ENCODE assay signal across 15 mouse cellular contexts in the genomic region with DNA sequence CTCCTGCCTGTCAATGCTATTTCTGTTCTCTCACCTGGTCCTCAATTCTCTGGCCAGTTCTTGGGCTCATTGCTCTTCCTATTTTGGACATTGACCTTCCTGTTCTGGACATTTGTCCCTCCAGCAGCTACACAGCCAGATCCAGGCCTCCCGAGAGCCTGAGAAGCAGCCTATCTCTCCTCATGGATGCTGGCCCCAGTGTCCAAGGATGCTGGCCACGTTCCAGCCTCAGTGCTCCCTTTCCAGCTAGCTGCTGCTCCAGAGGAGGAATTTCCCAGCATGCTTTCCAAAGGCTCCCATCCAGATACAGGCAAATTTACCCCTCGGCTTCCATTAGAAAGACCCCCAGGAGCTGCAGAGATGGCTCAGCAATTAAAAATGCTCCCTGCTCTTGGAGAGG. TPM values are rescaled to one million over a fixed set of nuclear protein-coding genes. Genes with fewer than 3 reads are reported as not detected.
A peak's percentile ranks its signal among the peaks of the same experiment; 100 is the strongest.
DNase-seq lines count a peak whose midpoint lies in the region; ATAC-seq and TF ChIP-seq lines count a peak whose summit lies in the region.
"Had no signal": no experiment of that assay in that cellular context is flagged by ENCODE, and none has a peak within 500 bp of the region (broad histone marks: within the 10 kb centered on the region; RNA-seq: fewer than 3 reads in every experiment).

No protein-coding gene starts in this region.

- no peak overlapping the region for H3K9ac ChIP-seq in heart, embryonic 11.5 days (ENCODE audit: low read depth, low read length)
- H3K9ac ChIP-seq: midbrain, embryonic 15.5 days had no signal

- no peaks in the 10 kb centered on the region for H3K27me3 ChIP-seq in cerebellum, adult 2 months (ENCODE audit: control insufficient read depth, insufficient read depth, low read length)
- 0 out of 2 replicates have a peak, but pooled peaks cover 2% of the 10 kb centered on the region for H3K27me3 ChIP-seq in heart, embryonic 11.5 days (ENCODE audit: control insufficient read depth, insufficient read depth, low read length)
- H3K27me3 ChIP-seq: midbrain, embryonic 15.5 days had no signal

- H3K36me3 ChIP-seq in heart, embryonic 11.5 days (ENCODE audit: control insufficient read depth, insufficient read depth, low read length), result no peaks in the 10 kb centered on the region
- H3K36me3 ChIP-seq: hindbrain, embryonic 10.5 days; midbrain, embryonic 15.5 days had no signal

- TF ChIP-seq CTCF in cerebellum, adult 2 months (IDR thresholded peaks at IDR 0.05; ENCODE audit: borderline replicate concordance, insufficient read depth, low read depth, low read length), result no peak
- TF ChIP-seq CTCF in lung, adult 2 months (IDR thresholded peaks at IDR 0.05; ENCODE audit: insufficient read depth, low read length), result no peak

- TF ChIP-seq POLR2A in cerebellum, adult 2 months (IDR thresholded peaks at IDR 0.05; ENCODE audit: borderline replicate concordance, insufficient read depth, low read length), result no peak
- no peak for TF ChIP-seq POLR2A in lung, adult 2 months (IDR thresholded peaks at IDR 0.05; ENCODE audit: borderline replicate concordance, extremely low read depth, low read depth, low read length)

- WGBS in cerebellum, adult 2 months, result 21% methylated on average over 3 of the region's 3 CpGs
- WGBS in heart, embryonic 11.5 days (ENCODE audit: insufficient replicate concordance), result 69% methylated on average over 3 of the region's 3 CpGs
- WGBS in lung, adult 2 months, result 75% methylated on average over 3 of the region's 3 CpGs

- H3K4me1 ChIP-seq in cerebellum, adult 2 months (ENCODE audit: control insufficient read depth, insufficient read depth, low read length), result peaks cover 3% of the 10 kb centered on the region
- 0 out of 2 replicates have a peak, but pooled peaks cover 2% of the 10 kb centered on the region for H3K4me1 ChIP-seq in heart, embryonic 11.5 days (ENCODE audit: control insufficient read depth, insufficient read depth, low read length)
- H3K4me1 ChIP-seq in lung, adult 2 months (ENCODE audit: control insufficient read depth, insufficient read depth, low read length), result no peaks in the 10 kb centered on the region
- H3K4me1 ChIP-seq: hindbrain, embryonic 10.5 days; midbrain, embryonic 15.5 days had no signal

- no peaks in the 10 kb centered on the region for H3K9me3 ChIP-seq in heart, embryonic 11.5 days (replicated peaks; ENCODE audit: control insufficient read depth, low read length)
- H3K9me3 ChIP-seq: hindbrain, embryonic 10.5 days; midbrain, embryonic 15.5 days had no signal

- peak; percentile 36 to 42 for DNase-seq in cerebellum, adult 2 months
- no peak for DNase-seq in cerebellum, adult 9-10 months
- peak; percentile 63 to 64 for DNase-seq in heart, adult 18-20 months
- DNase-seq in lung, postnatal 10 days, result peak; percentile 53
- no peak for DNase-seq in lung, adult 2 months
- peak; percentile 72 to 75 for DNase-seq in heart, postnatal 14 days
- DNase-seq in layer of hippocampus, postnatal 10 days (ENCODE audit: low spot score in 2 of 2), result no peak
- DNase-seq: embryo, embryonic 11 days; liver; lung, adult 18-20 months had no signal

- intact Hi-C loops in heart, postnatal 14 days (cut with DNase I), result no loop called here

- no peak overlapping the region; the same call in 1 of the 2 replicates for H3K27ac ChIP-seq in cerebellum, adult 2 months (ENCODE audit: insufficient read depth, low read length)
- H3K27ac ChIP-seq in heart, embryonic 11.5 days (ENCODE audit: low read depth, low read length), result no peak overlapping the region
- H3K27ac ChIP-seq: hindbrain, embryonic 10.5 days; midbrain, embryonic 15.5 days had no signal

- H3K4me3 ChIP-seq in cerebellum, adult 2 months (replicated peaks; ENCODE audit: insufficient read depth, low read depth, low read length), result no peak overlapping the region
- H3K4me3 ChIP-seq in heart, embryonic 11.5 days (ENCODE audit: low read depth, low read length), result no peak overlapping the region
- no peak overlapping the region for H3K4me3 ChIP-seq in lung, adult 2 months (replicated peaks; ENCODE audit: extremely low read depth, low read depth, low read length)
- H3K4me3 ChIP-seq: hindbrain, embryonic 10.5 days; midbrain, embryonic 15.5 days had no signal

- ATAC-seq in heart, embryonic 11.5 days (replicated peaks; ENCODE audit: insufficient number of reproducible peaks, low FRiP score, low TSS enrichment), result no peak
- ATAC-seq: forebrain, embryonic 14.5 days; midbrain, embryonic 15.5 days had no signal

- no peak overlapping the region for H3K4me2 ChIP-seq in heart, embryonic 11.5 days
- H3K4me2 ChIP-seq: midbrain, embryonic 15.5 days had no signal

RNA-seq across cellular contexts. Expression of gene Sdhb, which starts 10.4 kb away (rescaled TPM):
- 320 and 325 TPM in 2 replicates for polyA plus RNA-seq in cerebellum, adult 2 months (2012; rRNA removed)
- total RNA-seq in heart, adult 18-20 months (2021), result 1,000 to 10,000 TPM; 1,306 to 1,387 TPM
- polyA plus RNA-seq in heart, embryonic 11.5 days (2014; fragmentation: Nextera tagmentation; extraction: Ambion mirVana), result 760 and 778 TPM in 2 replicates
- 97.5 and 143 TPM in 2 replicates for polyA plus RNA-seq in lung, adult 2 months (2012; rRNA removed)
- total RNA-seq in heart, postnatal 14 days (2021), result 100 to 1,000 TPM; 916 to 936 TPM
- total RNA-seq in layer of hippocampus, postnatal 10 days (2021), result 100 to 1,000 TPM; 202 to 204 TPM

RNA-seq across cellular contexts. Expression of gene Atp13a2, which starts 36.1 kb away (rescaled TPM):
- 194 and 198 TPM in 2 replicates for polyA plus RNA-seq in cerebellum, adult 2 months (2012; rRNA removed)
- total RNA-seq in heart, adult 18-20 months (2021), result 10 to 100 TPM; 14.3 to 17.3 TPM
- 18.2 and 18.9 TPM in 2 replicates for polyA plus RNA-seq in heart, embryonic 11.5 days (2014; fragmentation: Nextera tagmentation; extraction: Ambion mirVana)
- polyA plus RNA-seq in lung, adult 2 months (2012; rRNA removed), result 199 and 258 TPM in 2 replicates
- 10 to 100 TPM; 20.7 to 21.7 TPM for total RNA-seq in heart, postnatal 14 days (2021)
- 100 to 1,000 TPM; 233 to 238 TPM for total RNA-seq in layer of hippocampus, postnatal 10 days (2021)

RNA-seq across cellular contexts. Expression of gene Padi2, which starts 44.4 kb away (rescaled TPM):
- polyA plus RNA-seq in cerebellum, adult 2 months (2012; rRNA removed), result 22.2 and 25.2 TPM in 2 replicates
- 1 to 10 TPM in 1 of 2 experiments, under 1 TPM in 1; 0.97 to 1.4 TPM for total RNA-seq in heart, adult 18-20 months (2021)
- 3.8 and 5.9 TPM in 2 replicates for polyA plus RNA-seq in heart, embryonic 11.5 days (2014; fragmentation: Nextera tagmentation; extraction: Ambion mirVana)
- polyA plus RNA-seq in lung, adult 2 months (2012; rRNA removed), result 3.7 and 4.7 TPM in 2 replicates
- total RNA-seq in heart, postnatal 14 days (2021), result 1 to 10 TPM in 1 of 2 experiments, under 1 TPM in 1; 0.41 to 1.1 TPM
- 1 to 10 TPM; 8.0 to 9.6 TPM for total RNA-seq in layer of hippocampus, postnatal 10 days (2021)

RNA-seq across cellular contexts. Expression of gene Mfap2, which starts 59.6 kb away (rescaled TPM):
- polyA plus RNA-seq in cerebellum, adult 2 months (2012; rRNA removed), result 3.1 and 3.4 TPM in 2 replicates
- 1 to 10 TPM; 1.6 to 2.5 TPM for total RNA-seq in heart, adult 18-20 months (2021)
- 246 and 248 TPM in 2 replicates for polyA plus RNA-seq in heart, embryonic 11.5 days (2014; fragmentation: Nextera tagmentation; extraction: Ambion mirVana)
- 173 and 190 TPM in 2 replicates for polyA plus RNA-seq in lung, adult 2 months (2012; rRNA removed)
- total RNA-seq in heart, postnatal 14 days (2021), result 10 to 100 TPM; 24.5 to 28.1 TPM
- total RNA-seq in layer of hippocampus, postnatal 10 days (2021), result 10 to 100 TPM; 20.9 TPM
- total RNA-seq: megakaryocyte progenitor cell, adult 5-6 weeks had no signal

Comparison
In these comparisons a context has a peak if more than half of its experiments do, and no peak if none do; other contexts are left out.
1. DNase-seq: peak in cerebellum, adult 2 months (2 of 2), heart, adult 18-20 months (2 of 2), lung, postnatal 10 days (single experiment) and heart, postnatal 14 days (2 of 2); none in cerebellum, adult 9-10 months (single experiment), lung, adult 2 months (single experiment) and layer of hippocampus, postnatal 10 days (0 of 2).
2. RNA of gene Sdhb, which starts 10.4 kb away (total RNA-seq): 1,306 to 1,387 TPM in heart, adult 18-20 months and 916 to 936 TPM in heart, postnatal 14 days; 202 to 204 TPM in layer of hippocampus, postnatal 10 days; every median in the first group is over 4 times any median in the second.
3. RNA of gene Atp13a2, which starts 36.1 kb away (total RNA-seq): 233 to 238 TPM in layer of hippocampus, postnatal 10 days; 20.7 to 21.7 TPM in heart, postnatal 14 days and 14.3 to 17.3 TPM in heart, adult 18-20 months; every median in the first group is over 10 times any median in the second.